Mouse (Mus musculus): Measurements from ENCODE around the gene Foxb2. TPM values are rescaled to one million over a fixed set of nuclear protein-coding genes. Genes with fewer than 3 reads are reported as not detected.

Gene Foxb2
- polyA plus RNA-seq, 1 experiment from 2014 or later = 0.31 TPM

Other genes starting within 250 kb of the Foxb2 start
- 8.9 and 9.2 TPM in 2 replicates for gene Vps13a, start 92.9 kb downstream of the Foxb2 start, polyA plus RNA-seq (2015; fragmentation: Nextera tagmentation; extraction: Ambion mirVana)
- 3.3 and 3.6 TPM in 2 replicates for gene Prune2, start 82.3 kb upstream of the Foxb2 start, polyA plus RNA-seq (2015; fragmentation: Nextera tagmentation; extraction: Ambion mirVana)

Measured in midbrain, embryonic 13.5 days (tissue).